Mouse (Mus musculus): ENCODE measurements around the gene Rmnd5a. TPM values are rescaled to one million over a fixed set of nuclear protein-coding genes. Genes with fewer than 3 reads are reported as not detected.
"Not testable (repeated sequence)": the region's sequence is repeated elsewhere in the genome, so short reads cannot be mapped to it uniquely, and the experiment has no call there.

Rmnd5a gene
- polyA plus RNA-seq, 1 experiment = 26.4 TPM

DNA sequence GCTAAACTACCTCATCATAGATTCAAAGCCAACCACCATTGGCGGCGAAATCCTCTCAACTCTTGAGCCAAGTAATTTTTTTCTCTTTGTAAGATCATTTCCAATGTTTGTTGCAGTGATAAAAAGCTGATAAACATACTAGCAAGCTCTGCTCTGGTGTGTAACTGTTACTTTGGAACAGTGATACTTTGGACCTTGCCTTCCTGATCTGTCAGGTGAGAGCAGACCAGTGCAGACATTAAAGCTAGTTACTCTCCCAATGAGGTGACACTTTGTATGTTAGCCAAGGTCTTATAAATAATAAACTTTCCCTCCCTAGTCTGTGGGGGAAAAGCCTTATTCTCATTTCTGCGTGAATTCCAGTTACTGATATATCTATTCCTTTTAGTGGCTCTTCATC is 35.2 kb upstream of the Rmnd5a start:
- TF ChIP-seq CTCF (IDR thresholded peaks at IDR 0.05; ENCODE audit: insufficient read depth, low read length) (no peak), POLR2A (IDR thresholded peaks at IDR 0.05; ENCODE audit: borderline replicate concordance, extremely low read depth, low read depth, low read length) (no peak)
- DNase-seq = no peak
- Histone ChIP-seq H3K4me3 (replicated peaks; ENCODE audit: extremely low read depth, low read depth, low read length) (no peak overlapping the region), H3K4me1 (ENCODE audit: control insufficient read depth, insufficient read depth, low read length) (no peaks in the 10 kb centered on the region)
- 87% methylated on average over 3 of the region's 3 CpGs for WGBS

DNA sequence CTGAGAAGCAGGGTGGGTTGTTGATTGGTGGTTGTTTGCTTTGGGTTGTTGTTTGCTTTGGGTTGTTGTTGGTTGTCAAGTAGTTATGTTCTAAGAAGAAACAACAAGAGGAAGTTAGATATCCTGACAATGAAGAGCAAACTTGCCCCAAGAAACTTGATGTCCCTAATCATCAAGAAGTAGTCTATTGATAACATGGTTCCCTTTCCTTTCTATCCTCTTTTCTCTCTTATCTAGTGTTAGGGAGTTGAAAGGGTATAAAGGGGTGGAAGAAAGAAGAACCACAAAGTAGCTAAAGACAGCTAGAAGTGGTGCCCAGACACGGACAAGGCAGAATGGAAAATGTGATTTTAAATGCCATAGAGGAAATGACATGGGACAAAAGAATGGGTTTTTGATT is 32.3 kb upstream of the Rmnd5a start:
- Histone ChIP-seq H3K4me3 (replicated peaks; ENCODE audit: extremely low read depth, low read depth, low read length) (no peak overlapping the region), H3K4me1 (ENCODE audit: control insufficient read depth, insufficient read depth, low read length) (no peaks in the 10 kb centered on the region)
- 60% methylated on average over 1 of the region's 1 CpGs for WGBS
- no peak for TF ChIP-seq POLR2A (IDR thresholded peaks at IDR 0.05; ENCODE audit: borderline replicate concordance, extremely low read depth, low read depth, low read length)
- no peak for TF ChIP-seq CTCF (IDR thresholded peaks at IDR 0.05; ENCODE audit: insufficient read depth, low read length)
- DNase-seq = no peak

- no peak for DNase-seq
- Histone ChIP-seq H3K4me3 (replicated peaks; ENCODE audit: extremely low read depth, low read depth, low read length) (no peak overlapping the region), H3K4me1 (ENCODE audit: control insufficient read depth, insufficient read depth, low read length) (no peaks in the 10 kb centered on the region)
- TF ChIP-seq POLR2A (IDR thresholded peaks at IDR 0.05; ENCODE audit: borderline replicate concordance, extremely low read depth, low read depth, low read length) (no peak), CTCF (IDR thresholded peaks at IDR 0.05; ENCODE audit: insufficient read depth, low read length) (no peak)
- WGBS = 75% methylated on average over 4 of the region's 4 CpGs
These were observed 31.5 kb upstream of the Rmnd5a start for GRCm38 (mm10) chr6:71471830-71472520.

DNA sequence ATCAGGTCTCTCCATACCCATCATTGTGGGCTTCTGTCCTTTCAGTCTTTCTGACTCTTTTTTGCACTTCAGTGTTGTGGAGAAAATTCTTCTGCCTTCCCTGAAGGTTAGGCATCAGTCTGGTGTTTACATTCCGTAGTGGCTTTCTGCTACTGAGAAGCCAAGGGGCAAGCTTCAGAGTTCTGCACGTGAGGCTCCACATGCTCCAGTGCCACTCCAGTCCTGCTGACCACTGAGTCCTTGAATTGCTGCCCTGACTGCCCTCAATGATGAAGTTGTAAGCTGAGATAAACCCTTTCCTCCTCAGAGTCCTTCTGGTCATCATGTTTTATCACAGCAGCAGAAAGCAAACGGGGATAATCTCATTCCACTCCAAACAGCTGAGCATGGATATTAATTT is 28.9 kb upstream of the Rmnd5a start:
- H3K4me1 ChIP-seq (ENCODE audit: control insufficient read depth, insufficient read depth, low read length) = no peaks in the 10 kb centered on the region
- WGBS = 30% methylated on average over 3 of the region's 3 CpGs
- DNase-seq = no peak
- H3K4me3 ChIP-seq (replicated peaks; ENCODE audit: extremely low read depth, low read depth, low read length) = no peak overlapping the region
- TF ChIP-seq CTCF (IDR thresholded peaks at IDR 0.05; ENCODE audit: insufficient read depth, low read length) (no peak), POLR2A (IDR thresholded peaks at IDR 0.05; ENCODE audit: borderline replicate concordance, extremely low read depth, low read depth, low read length) (no peak)

- no peak overlapping the region for H3K4me3 ChIP-seq (replicated peaks; ENCODE audit: extremely low read depth, low read depth, low read length)
- TF ChIP-seq POLR2A (IDR thresholded peaks at IDR 0.05; ENCODE audit: borderline replicate concordance, extremely low read depth, low read depth, low read length) (no peak), CTCF (IDR thresholded peaks at IDR 0.05; ENCODE audit: insufficient read depth, low read length) (no peak)
- H3K4me1 ChIP-seq (ENCODE audit: control insufficient read depth, insufficient read depth, low read length) = no peaks in the 10 kb centered on the region
- no peak for DNase-seq
- WGBS = 78% methylated on average over 4 of the region's 4 CpGs
These were observed 27.3 kb upstream of the Rmnd5a start for GRCm38 (mm10) chr6:71467766-71468165.

GRCm38 (mm10) chr6:71465146-71465545 is 24.7 kb upstream of the Rmnd5a start:
- no peak for DNase-seq
- H3K4me1 ChIP-seq (ENCODE audit: control insufficient read depth, insufficient read depth, low read length) = no peaks in the 10 kb centered on the region
- TF ChIP-seq CTCF (IDR thresholded peaks at IDR 0.05; ENCODE audit: insufficient read depth, low read length) (no peak), POLR2A (IDR thresholded peaks at IDR 0.05; ENCODE audit: borderline replicate concordance, extremely low read depth, low read depth, low read length) (no peak)
- H3K4me3 ChIP-seq (replicated peaks; ENCODE audit: extremely low read depth, low read depth, low read length) = no peak overlapping the region
- WGBS = 87% methylated on average over 3 of the region's 3 CpGs

GRCm38 (mm10) chr6:71457956-71458608 is 17.6 kb upstream of the Rmnd5a start:
- DNase-seq = no peak
- TF ChIP-seq CTCF (IDR thresholded peaks at IDR 0.05; ENCODE audit: insufficient read depth, low read length) (no peak), POLR2A (IDR thresholded peaks at IDR 0.05; ENCODE audit: borderline replicate concordance, extremely low read depth, low read depth, low read length) (no peak)
- H3K4me3 ChIP-seq (replicated peaks; ENCODE audit: extremely low read depth, low read depth, low read length) = no peak overlapping the region
- WGBS = 54% methylated on average over 8 of the region's 8 CpGs
- no peaks in the 10 kb centered on the region for H3K4me1 ChIP-seq (ENCODE audit: control insufficient read depth, insufficient read depth, low read length)

DNA sequence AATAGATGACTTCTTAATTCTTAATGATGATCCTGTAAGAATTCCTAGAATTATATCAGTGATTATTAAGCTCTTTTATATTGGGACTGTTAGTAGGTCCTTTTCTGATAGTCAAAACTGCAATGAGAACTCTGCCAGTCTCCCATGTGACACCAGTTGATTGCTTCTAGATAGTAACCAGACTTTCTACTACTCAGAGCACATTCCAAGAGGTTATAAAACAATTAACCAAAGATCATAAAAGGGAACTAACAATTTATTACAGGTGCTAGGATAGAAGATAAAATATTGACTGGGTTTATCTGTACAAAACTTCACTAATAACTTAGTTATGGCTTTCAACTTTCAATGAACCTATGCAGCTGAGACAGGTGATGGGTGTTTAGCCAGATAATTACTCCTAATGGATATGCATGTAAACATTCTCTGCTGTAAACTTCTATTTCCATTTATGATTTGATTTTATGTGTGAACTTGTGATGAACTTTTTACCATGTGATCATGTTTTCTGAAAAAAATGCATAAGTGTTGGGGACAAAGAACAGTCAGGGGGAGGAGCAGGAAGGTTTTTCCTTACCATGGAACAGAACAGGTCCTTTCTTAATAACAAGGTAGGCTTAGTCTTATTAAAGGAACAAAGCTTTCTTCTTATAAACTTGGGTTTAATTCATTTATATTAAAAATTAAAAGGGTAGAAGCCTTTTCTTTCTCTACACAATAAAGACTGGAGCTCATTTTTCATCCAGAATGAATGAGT is 13.7 kb upstream of the Rmnd5a start:
- DNase-seq = not testable (repeated sequence)

GRCm38 (mm10) chr6:71452792-71453191 is 12.4 kb upstream of the Rmnd5a start:
- WGBS = 56% methylated on average over 2 of the region's 2 CpGs
- DNase-seq = no peak
- TF ChIP-seq CTCF (IDR thresholded peaks at IDR 0.05; ENCODE audit: insufficient read depth, low read length) (no peak), POLR2A (IDR thresholded peaks at IDR 0.05; ENCODE audit: borderline replicate concordance, extremely low read depth, low read depth, low read length) (no peak)

More for the DNA sequence above, 13.7 kb upstream of the Rmnd5a start:
- H3K4me3 ChIP-seq (replicated peaks; ENCODE audit: extremely low read depth, low read depth, low read length); H3K4me1 ChIP-seq (ENCODE audit: control insufficient read depth, insufficient read depth, low read length): not testable (repeated sequence)

More at GRCm38 (mm10) chr6:71452792-71453191, 12.4 kb upstream of the Rmnd5a start:
- no peak overlapping the region for H3K4me3 ChIP-seq (replicated peaks; ENCODE audit: extremely low read depth, low read depth, low read length)
- H3K4me1 ChIP-seq (ENCODE audit: control insufficient read depth, insufficient read depth, low read length) = no peaks in the 10 kb centered on the region

Measured in lung, adult 2 months (tissue).